Mouse (Mus musculus): Measurements from ENCODE around the gene Med12l.
A peak's percentile ranks its signal among the peaks of the same experiment; 100 is the strongest.
"Not testable (repeated sequence)": the region's sequence is repeated elsewhere in the genome, so short reads cannot be mapped to it uniquely, and the experiment has no call there.

The Med12l gene

DNA sequence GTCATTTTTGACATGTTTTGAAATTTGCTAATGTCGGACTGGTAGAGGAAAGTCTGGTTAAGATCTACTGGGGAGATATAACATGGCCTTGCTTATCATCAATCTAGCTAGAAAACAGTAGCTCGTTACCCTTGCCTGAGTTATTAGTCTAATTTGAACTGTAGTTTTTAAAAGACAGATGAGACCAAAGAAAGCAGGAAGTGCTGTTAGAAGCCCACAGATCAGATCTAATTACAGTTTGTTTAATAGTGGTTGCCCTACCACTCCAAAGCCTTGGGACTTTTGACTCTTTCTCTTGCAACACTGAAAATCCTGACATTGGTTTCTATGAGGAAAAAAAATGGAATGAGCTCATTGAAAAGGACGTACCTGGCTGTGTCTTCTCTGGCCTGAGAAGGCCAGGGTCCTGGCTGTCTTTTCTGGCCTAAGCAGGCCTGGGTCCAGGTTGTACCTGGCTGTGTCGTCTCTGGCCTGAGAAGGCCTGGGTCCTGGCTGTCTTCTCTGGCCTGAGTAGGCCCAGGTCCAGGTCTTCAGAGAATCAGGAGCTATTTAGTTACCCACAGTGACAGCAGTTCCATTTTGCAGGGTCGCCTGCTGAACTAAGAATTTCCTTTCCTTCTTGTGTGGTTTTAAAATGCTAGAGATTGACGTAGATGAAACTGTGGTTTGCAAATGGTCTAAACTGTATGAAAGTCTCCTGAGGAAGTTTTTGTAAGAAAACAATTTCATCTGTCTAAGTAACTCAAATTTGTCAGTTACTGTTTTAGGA, 95.8 kb downstream of the Med12l start, which contains the start of gene Gpr171:
Gene Gpr171 (minus strand): TSS at position 604 of the 769 bp plus-strand sequence.
- no peak for DNase-seq (ENCODE audit: low spot score)

GRCm38 (mm10) chr3:59102146-59102545, 96.5 kb downstream of the Med12l start:
- no peak for DNase-seq (ENCODE audit: low spot score)

GRCm38 (mm10) chr3:59104462-59104861, 98.8 kb downstream of the Med12l start:
- DNase-seq (ENCODE audit: low spot score): no peak

GRCm38 (mm10) chr3:59107439-59107838, 101.8 kb downstream of the Med12l start:
- DNase-seq (ENCODE audit: low spot score): no peak

DNA sequence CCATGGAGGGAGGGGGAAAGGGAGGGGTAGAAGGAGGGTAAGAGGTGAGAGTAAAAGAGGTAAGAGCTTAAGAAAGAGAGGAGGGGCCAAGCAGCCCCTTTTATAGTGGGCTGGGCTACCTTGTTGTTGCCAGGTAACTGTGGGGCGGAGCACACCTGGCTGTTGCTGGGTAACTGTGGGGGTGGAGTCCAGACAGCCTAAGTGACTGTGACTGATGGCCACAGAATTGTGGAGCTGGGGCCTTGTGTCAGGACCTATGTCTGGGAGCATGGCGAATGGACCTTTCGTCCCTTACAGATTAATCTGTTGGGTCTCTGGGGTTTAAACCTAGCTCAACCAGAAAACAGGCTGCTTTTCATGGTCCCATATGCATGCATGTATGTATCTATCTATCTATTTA, 104.2 kb downstream of the Med12l start:
- DNase-seq (ENCODE audit: low spot score): not testable (repeated sequence)

GRCm38 (mm10) chr3:59111944-59112343, 106.3 kb downstream of the Med12l start:
- DNase-seq (ENCODE audit: low spot score): no peak

DNA sequence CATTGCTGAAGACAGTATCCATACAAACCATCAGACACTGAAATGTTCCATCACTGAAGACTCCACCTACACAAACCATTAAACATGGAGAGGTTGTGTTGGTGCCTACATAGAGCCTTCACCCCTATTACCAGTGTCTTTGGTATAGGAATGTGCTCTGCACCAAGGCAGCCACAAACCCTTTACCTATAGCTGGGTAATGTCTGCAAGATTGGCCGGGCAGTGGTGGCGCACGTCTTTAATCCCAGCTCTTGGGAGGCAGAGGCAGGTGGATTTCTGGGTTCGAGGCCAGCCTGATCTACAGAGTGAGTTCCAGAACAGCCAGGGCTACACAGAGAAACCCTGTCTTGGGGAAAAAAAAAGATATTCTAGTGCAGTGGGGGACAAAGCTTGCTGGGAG, 107.7 kb downstream of the Med12l start:
- not testable (repeated sequence) for DNase-seq (ENCODE audit: low spot score)

- DNase-seq (ENCODE audit: low spot score): peak; percentile 35
Measured at GRCm38 (mm10) chr3:59113973-59114517, 108.4 kb downstream of the Med12l start.

DNA sequence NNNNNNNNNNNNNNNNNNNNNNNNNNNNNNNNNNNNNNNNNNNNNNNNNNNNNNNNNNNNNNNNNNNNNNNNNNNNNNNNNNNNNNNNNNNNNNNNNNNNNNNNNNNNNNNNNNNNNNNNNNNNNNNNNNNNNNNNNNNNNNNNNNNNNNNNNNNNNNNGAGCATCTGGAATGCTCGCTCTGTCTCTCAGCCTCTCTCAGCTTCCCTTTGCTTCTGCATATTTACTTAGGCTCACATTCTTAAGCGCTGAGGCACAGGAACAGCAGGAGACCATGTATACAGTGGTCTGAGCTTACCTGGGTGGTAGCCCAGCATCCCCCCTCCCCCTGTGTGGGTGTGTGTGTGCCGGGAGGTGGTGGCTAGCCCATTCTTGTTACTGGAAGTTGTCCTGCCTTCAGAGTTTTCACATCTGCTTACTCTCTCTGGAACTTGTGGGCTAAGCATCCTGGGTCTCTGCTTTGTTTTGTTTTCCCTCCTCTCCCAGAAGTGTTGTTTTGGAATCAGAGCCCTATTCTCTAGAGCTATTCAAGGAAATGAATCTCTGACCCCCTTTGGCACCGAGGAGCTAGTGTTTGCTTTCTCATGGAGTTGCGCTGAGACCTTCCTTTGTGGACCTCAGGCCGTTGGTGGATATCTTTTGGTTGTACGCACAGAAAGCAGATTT, 115.6 kb downstream of the Med12l start:
- peak; percentile 31 for DNase-seq (ENCODE audit: low spot score)

DNA sequence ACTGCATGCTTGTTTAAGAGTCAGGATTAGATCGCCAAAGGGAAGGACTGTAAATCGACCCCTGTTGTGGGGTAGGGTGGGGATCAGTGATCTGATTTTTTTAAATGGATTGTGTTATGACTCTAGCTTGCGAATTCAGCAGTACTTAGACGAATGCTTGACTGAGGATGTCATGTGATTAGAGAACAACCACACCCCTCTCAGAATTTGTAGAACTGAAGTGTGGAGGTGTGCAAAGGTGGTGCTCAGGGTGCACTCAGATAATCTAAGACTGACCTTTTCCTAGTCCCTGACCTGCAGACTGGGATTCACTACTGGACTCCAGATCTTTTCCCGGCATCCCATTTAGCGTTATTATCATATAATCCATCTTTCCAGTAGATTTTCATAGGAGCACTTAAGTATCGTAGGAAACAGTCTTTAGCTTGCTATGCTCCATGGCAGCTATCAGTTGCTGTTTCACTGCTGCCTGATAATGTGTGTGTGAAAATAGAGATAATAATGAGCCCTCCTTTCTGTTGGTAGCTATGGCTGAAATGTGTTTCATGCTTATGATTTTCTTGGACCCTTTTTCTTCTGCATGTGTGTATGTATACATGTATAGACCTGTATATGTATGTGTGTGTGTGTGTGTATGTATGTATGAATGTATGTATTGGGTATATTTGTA, 116.3 kb downstream of the Med12l start:
- DNase-seq (ENCODE audit: low spot score): no peak

GRCm38 (mm10) chr3:59125022-59125421, 119.4 kb downstream of the Med12l start:
- no peak for DNase-seq (ENCODE audit: low spot score)

- no peak for DNase-seq (ENCODE audit: low spot score)
Measured at GRCm38 (mm10) chr3:59125783-59126555, 120.3 kb downstream of the Med12l start.

- DNase-seq (ENCODE audit: low spot score): no peak
Measured at GRCm38 (mm10) chr3:59128681-59129080, 123.1 kb downstream of the Med12l start.

DNA sequence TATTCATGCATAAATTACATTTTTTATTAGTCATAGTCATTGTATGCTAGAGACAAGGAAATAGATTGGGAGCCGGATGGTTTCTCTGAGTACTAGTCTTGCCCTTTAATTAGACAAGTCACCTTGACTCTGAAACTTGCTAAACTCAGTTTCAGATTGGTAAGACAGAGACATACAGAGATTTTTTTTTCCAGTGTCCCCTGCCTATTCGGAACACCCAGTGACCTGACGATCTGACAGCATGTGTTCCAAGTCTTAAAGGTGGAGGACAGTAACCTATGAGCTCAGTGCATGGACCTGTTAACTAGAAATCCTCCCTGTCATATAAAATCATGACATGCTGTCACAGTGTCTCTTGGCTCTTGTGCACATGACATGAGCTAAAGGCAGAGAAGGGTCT, 123.9 kb downstream of the Med12l start:
- DNase-seq (ENCODE audit: low spot score): no peak

DNA sequence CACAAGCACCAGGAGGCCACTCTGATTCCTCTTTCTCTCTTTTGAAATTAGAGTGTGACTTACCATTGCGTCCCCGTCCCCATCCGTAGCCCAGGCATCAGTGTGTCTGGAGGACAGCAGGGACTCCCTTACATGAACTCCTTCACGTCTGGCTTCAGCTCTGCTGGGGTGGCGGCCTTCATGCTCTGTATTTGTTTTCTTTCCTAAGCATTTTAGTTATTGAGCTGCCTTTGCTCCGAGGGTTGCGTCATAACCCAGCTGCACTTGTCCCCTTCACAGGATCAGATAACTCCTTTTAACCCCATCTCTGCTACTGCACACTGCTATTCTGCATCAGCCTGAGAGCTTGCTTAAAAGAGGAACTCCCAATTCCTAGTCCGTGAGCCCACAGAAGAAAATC, 124.8 kb downstream of the Med12l start:
- no peak for DNase-seq (ENCODE audit: low spot score)

DNA sequence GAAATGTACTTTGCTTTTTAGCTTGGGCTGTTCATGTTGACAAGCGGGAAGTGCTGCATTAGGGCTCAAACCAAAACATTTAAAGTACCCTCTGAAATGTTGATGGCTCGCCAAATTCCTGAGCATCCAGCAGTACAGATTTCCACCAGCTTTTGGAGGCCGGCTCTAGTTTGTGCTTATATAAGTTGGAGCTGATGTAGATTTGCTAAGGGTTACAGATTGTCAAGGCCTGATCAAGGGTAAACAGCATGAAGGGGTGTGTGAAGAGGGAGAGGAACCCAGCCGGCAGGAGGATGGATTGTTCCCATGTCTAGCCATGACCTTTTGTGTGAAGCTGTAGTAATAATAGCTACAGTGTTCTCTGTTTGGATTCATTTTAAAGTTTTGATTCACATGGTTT, 125.5 kb downstream of the Med12l start:
- DNase-seq (ENCODE audit: low spot score): no peak

GRCm38 (mm10) chr3:59131966-59132365, 126.3 kb downstream of the Med12l start:
- no peak for DNase-seq (ENCODE audit: low spot score)

GRCm38 (mm10) chr3:59133189-59133588, 127.6 kb downstream of the Med12l start:
- no peak for DNase-seq (ENCODE audit: low spot score)

GRCm38 (mm10) chr3:59135911-59136653, 130.5 kb downstream of the Med12l start:
- no peak for DNase-seq (ENCODE audit: low spot score)

DNA sequence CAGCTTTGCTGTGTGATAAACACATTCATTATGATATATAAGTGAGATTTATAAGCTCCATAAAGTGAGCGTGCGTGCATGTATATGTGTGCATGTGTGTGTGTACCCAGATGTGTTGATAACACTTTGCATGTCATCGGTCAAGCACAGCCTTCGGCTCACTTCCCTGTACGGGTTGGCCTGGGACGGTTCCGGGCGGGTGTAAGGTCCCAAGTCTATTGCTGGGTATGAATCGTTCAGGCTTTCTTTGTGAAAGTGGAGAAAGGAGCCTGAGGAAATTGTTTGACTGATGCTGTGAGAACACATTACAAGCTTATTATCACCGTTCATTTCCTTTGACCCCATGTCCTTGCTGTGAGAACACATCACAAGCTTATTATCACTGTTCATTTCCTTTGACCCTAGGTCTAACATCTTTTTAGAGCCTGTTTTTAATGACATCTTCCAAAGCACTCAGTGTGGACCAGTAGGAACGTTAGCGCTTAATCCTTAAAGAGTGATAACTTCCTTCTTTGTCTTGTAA, 133.4 kb downstream of the Med12l start:
- DNase-seq (ENCODE audit: low spot score): no peak

- DNase-seq (ENCODE audit: low spot score): no peak
Measured at GRCm38 (mm10) chr3:59139651-59140051, 134.0 kb downstream of the Med12l start.
